Mouse (Mus musculus) lung, postnatal 0 days (tissue): ENCODE measurements around the gene Podn.

ENCODE experiments used
- CTCF ChIP-seq: IDR thresholded peaks from 2 replicates; pipeline ENCODE4 v1.5.1; 2016; ENCODE audit warnings: antibody characterized with exemption, mild to moderate bottlenecking
- EP300 ChIP-seq: IDR thresholded peaks from 2 replicates; pipeline ENCODE4 v1.6.1; 2016; ENCODE audit warnings: antibody characterized with exemption, mild to moderate bottlenecking, control low read depth

GRCm38 (mm10) chr4:108080876-108081275, 15.4 kb downstream of the Podn start:
- TF ChIP-seq EP300 (no peak), CTCF (no peak)
